Mouse (Mus musculus): Measurements from ENCODE around the gene Myb. TPM values are rescaled to one million over a fixed set of nuclear protein-coding genes. Genes with fewer than 3 reads are reported as not detected.
A peak's percentile ranks its signal among the peaks of the same experiment; 100 is the strongest.
"Not testable (repeated sequence)": the region's sequence is repeated elsewhere in the genome, so short reads cannot be mapped to it uniquely, and the experiment has no call there.

Myb gene
- polyA plus RNA-seq, 1 experiment from 2014 or later, result 8.9 TPM

- 82% methylated on average over 4 of the region's 4 CpGs for WGBS
- Histone ChIP-seq H3K27me3 (peaks cover 6% of the 10 kb centered on the region), H3K27ac (no peak overlapping the region), H3K4me1 (peaks cover 3% of the 10 kb centered on the region; the same call in 1 of the 2 replicates), H3K9me3 (no peaks in the 10 kb centered on the region), H3K4me2 (no peak overlapping the region), H3K9ac (no peak overlapping the region), H3K36me3 (peaks cover 2% of the 10 kb centered on the region; the same call in 1 of the 2 replicates), H3K4me3 (no peak overlapping the region)
- ATAC-seq (ENCODE audit: borderline replicate concordance, extremely low read depth, low FRiP score, low TSS enrichment), result no peak
These were observed 7.4 kb downstream of the Myb start for GRCm38 (mm10) chr10:21153433-21153832.

- 90% methylated on average over 5 of the region's 5 CpGs for WGBS
- ATAC-seq (ENCODE audit: borderline replicate concordance, extremely low read depth, low FRiP score, low TSS enrichment), result no peak
These were observed 8.0 kb downstream of the Myb start for GRCm38 (mm10) chr10:21152812-21153211.

GRCm38 (mm10) chr10:21151320-21151719, 9.5 kb downstream of the Myb start:
- H3K27me3 ChIP-seq, result no peaks in the 10 kb centered on the region
- no peak for ATAC-seq (ENCODE audit: borderline replicate concordance, extremely low read depth, low FRiP score, low TSS enrichment)
- H3K9me3 ChIP-seq, result no peaks in the 10 kb centered on the region

More at GRCm38 (mm10) chr10:21152812-21153211, 8.0 kb downstream of the Myb start:
- no peak overlapping the region for H3K27ac ChIP-seq
- peaks cover 2% of the 10 kb centered on the region; the same call in 1 of the 2 replicates for H3K36me3 ChIP-seq
- no peak overlapping the region for H3K9ac ChIP-seq
- H3K9me3 ChIP-seq, result no peaks in the 10 kb centered on the region
- peaks cover 3% of the 10 kb centered on the region; the same call in 1 of the 2 replicates for H3K27me3 ChIP-seq
- no peak overlapping the region for H3K4me2 ChIP-seq
- no peaks in the 10 kb centered on the region for H3K4me1 ChIP-seq
- H3K4me3 ChIP-seq, result no peak overlapping the region

GRCm38 (mm10) chr10:21149945-21150344, 10.8 kb downstream of the Myb start:
- 97% methylated on average over 6 of the region's 6 CpGs for WGBS
- H3K9me3 ChIP-seq; H3K4me3 ChIP-seq; H3K27me3 ChIP-seq; H3K9ac ChIP-seq; H3K36me3 ChIP-seq; H3K4me1 ChIP-seq; H3K4me2 ChIP-seq; ATAC-seq (ENCODE audit: borderline replicate concordance, extremely low read depth, low FRiP score, low TSS enrichment); H3K27ac ChIP-seq: not testable (repeated sequence)

More at GRCm38 (mm10) chr10:21151320-21151719, 9.5 kb downstream of the Myb start:
- H3K4me3 ChIP-seq, result no peak overlapping the region
- H3K4me1 ChIP-seq, result no peaks in the 10 kb centered on the region
- H3K4me2 ChIP-seq, result no peak overlapping the region
- no peak overlapping the region for H3K27ac ChIP-seq
- H3K36me3 ChIP-seq, result peaks cover 2% of the 10 kb centered on the region; the same call in 1 of the 2 replicates
- H3K9ac ChIP-seq, result no peak overlapping the region

GRCm38 (mm10) chr10:21146719-21147118, 14.1 kb downstream of the Myb start:
- Histone ChIP-seq H3K4me2 (no peak overlapping the region), H3K36me3 (no peaks in the 10 kb centered on the region), H3K9ac (no peak overlapping the region), H3K27me3 (no peaks in the 10 kb centered on the region), H3K4me1 (0 out of 2 replicates have a peak, but pooled peaks cover 3% of the 10 kb centered on the region), H3K9me3 (no peaks in the 10 kb centered on the region), H3K4me3 (no peak overlapping the region), H3K27ac (no peak overlapping the region)
- 94% methylated on average over 1 of the region's 1 CpGs for WGBS
- ATAC-seq (ENCODE audit: borderline replicate concordance, extremely low read depth, low FRiP score, low TSS enrichment), result no peak

- 0 out of 2 replicates have a peak, but pooled peaks cover 3% of the 10 kb centered on the region for H3K4me1 ChIP-seq
- H3K4me2 ChIP-seq, result no peak overlapping the region
These were observed 14.5 kb downstream of the Myb start for GRCm38 (mm10) chr10:21146263-21146662.

GRCm38 (mm10) chr10:21144627-21145504, 15.9 kb downstream of the Myb start:
- 20% methylated on average over 27 of the region's 27 CpGs for WGBS
- peak; percentile 94 for ATAC-seq (ENCODE audit: borderline replicate concordance, extremely low read depth, low FRiP score, low TSS enrichment)
- Histone ChIP-seq H3K9ac (0 out of 2 replicates have a peak overlapping the region, but pooled peaks have one; percentile 20), H3K4me3 (peak overlapping the region; percentile 42), H3K27me3 (no peaks in the 10 kb centered on the region), H3K27ac (no peak overlapping the region), H3K9me3 (no peaks in the 10 kb centered on the region), H3K4me1 (0 out of 2 replicates have a peak, but pooled peaks cover 3% of the 10 kb centered on the region), H3K4me2 (peak overlapping the region; percentile 75), H3K36me3 (no peaks in the 10 kb centered on the region)

More at GRCm38 (mm10) chr10:21146263-21146662, 14.5 kb downstream of the Myb start:
- WGBS, result 74% methylated on average over 2 of the region's 2 CpGs
- H3K36me3 ChIP-seq, result no peaks in the 10 kb centered on the region
- ATAC-seq (ENCODE audit: borderline replicate concordance, extremely low read depth, low FRiP score, low TSS enrichment), result no peak
- H3K9ac ChIP-seq, result no peak overlapping the region
- no peak overlapping the region for H3K4me3 ChIP-seq
- H3K27me3 ChIP-seq, result no peaks in the 10 kb centered on the region
- no peak overlapping the region for H3K27ac ChIP-seq
- H3K9me3 ChIP-seq, result no peaks in the 10 kb centered on the region

- H3K27ac ChIP-seq, result no peak overlapping the region
- no peak overlapping the region for H3K4me2 ChIP-seq
- H3K4me1 ChIP-seq, result no peaks in the 10 kb centered on the region
- 90% methylated on average over 8 of the region's 8 CpGs for WGBS
- H3K9ac ChIP-seq, result no peak overlapping the region
- H3K9me3 ChIP-seq, result no peaks in the 10 kb centered on the region
- H3K27me3 ChIP-seq, result no peaks in the 10 kb centered on the region
- H3K4me3 ChIP-seq, result no peak overlapping the region
- no peak for ATAC-seq (ENCODE audit: borderline replicate concordance, extremely low read depth, low FRiP score, low TSS enrichment)
- H3K36me3 ChIP-seq, result no peaks in the 10 kb centered on the region
These were observed 25.5 kb downstream of the Myb start for GRCm38 (mm10) chr10:21135297-21135696.

GRCm38 (mm10) chr10:21130901-21131493, 29.8 kb downstream of the Myb start:
- WGBS, result 31% methylated on average over 9 of the region's 9 CpGs
- Histone ChIP-seq H3K9ac (no peak overlapping the region), H3K27me3 (no peaks in the 10 kb centered on the region), H3K9me3 (no peaks in the 10 kb centered on the region), H3K36me3 (no peaks in the 10 kb centered on the region), H3K27ac (no peak overlapping the region), H3K4me1 (no peaks in the 10 kb centered on the region), H3K4me3 (no peak overlapping the region), H3K4me2 (no peak overlapping the region)
- ATAC-seq (ENCODE audit: borderline replicate concordance, extremely low read depth, low FRiP score, low TSS enrichment), result no peak

- no peaks in the 10 kb centered on the region for H3K27me3 ChIP-seq
- no peak overlapping the region for H3K4me2 ChIP-seq
- ATAC-seq (ENCODE audit: borderline replicate concordance, extremely low read depth, low FRiP score, low TSS enrichment), result no peak
- H3K4me3 ChIP-seq, result no peak overlapping the region
- H3K36me3 ChIP-seq, result no peaks in the 10 kb centered on the region
- no peaks in the 10 kb centered on the region for H3K9me3 ChIP-seq
- H3K9ac ChIP-seq, result no peak overlapping the region
- 69% methylated on average over 5 of the region's 5 CpGs for WGBS
- no peak overlapping the region for H3K27ac ChIP-seq
- no peaks in the 10 kb centered on the region for H3K4me1 ChIP-seq
These were observed 32.6 kb downstream of the Myb start for GRCm38 (mm10) chr10:21128086-21128611.

- Histone ChIP-seq H3K4me3 (no peak overlapping the region), H3K4me1 (no peaks in the 10 kb centered on the region), H3K9me3 (no peaks in the 10 kb centered on the region), H3K9ac (no peak overlapping the region), H3K27ac (no peak overlapping the region), H3K36me3 (no peaks in the 10 kb centered on the region), H3K27me3 (no peaks in the 10 kb centered on the region), H3K4me2 (no peak overlapping the region)
- ATAC-seq (ENCODE audit: borderline replicate concordance, extremely low read depth, low FRiP score, low TSS enrichment), result no peak
- 76% methylated on average over 3 of the region's 3 CpGs for WGBS
These were observed 42.4 kb downstream of the Myb start for GRCm38 (mm10) chr10:21118341-21118740.

GRCm38 (mm10) chr10:21114459-21114858, 46.3 kb downstream of the Myb start:
- WGBS, result 82% methylated on average over 2 of the region's 2 CpGs
- no peak overlapping the region for H3K9ac ChIP-seq
- ATAC-seq (ENCODE audit: borderline replicate concordance, extremely low read depth, low FRiP score, low TSS enrichment), result no peak

More at GRCm38 (mm10) chr10:21114459-21114858, 46.3 kb downstream of the Myb start:
- Histone ChIP-seq H3K4me1 (no peaks in the 10 kb centered on the region), H3K36me3 (no peaks in the 10 kb centered on the region), H3K4me2 (no peak overlapping the region), H3K27me3 (no peaks in the 10 kb centered on the region), H3K4me3 (no peak overlapping the region), H3K9me3 (no peaks in the 10 kb centered on the region), H3K27ac (no peak overlapping the region)
